Mouse (Mus musculus): ENCODE measurements around the gene Fam169b.
"Not testable (repeated sequence)": the region's sequence is repeated elsewhere in the genome, so short reads cannot be mapped to it uniquely, and the experiment has no call there.

Fam169b gene

DNA sequence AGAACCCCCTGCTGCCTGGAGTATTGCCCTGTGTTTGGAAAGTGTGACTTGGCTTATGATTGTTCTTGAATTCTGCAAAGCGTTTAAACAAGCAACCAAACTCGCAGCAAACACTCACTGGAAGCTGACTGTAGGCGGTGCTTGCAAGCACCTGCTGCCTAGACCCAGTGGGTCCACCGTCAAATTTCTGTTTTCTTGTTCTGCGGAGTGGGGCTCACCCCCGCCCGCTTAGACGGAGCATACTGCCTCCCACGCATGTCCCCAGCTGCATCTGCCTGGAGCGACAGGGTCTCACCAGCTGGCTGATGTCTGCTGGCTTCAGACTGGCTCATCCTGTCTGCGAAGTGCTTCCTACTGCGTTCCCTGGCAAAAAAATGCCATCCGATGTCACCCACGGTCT, 9.1 kb upstream of the Fam169b start:
- peak; percentile 94 for DNase-seq

DNA sequence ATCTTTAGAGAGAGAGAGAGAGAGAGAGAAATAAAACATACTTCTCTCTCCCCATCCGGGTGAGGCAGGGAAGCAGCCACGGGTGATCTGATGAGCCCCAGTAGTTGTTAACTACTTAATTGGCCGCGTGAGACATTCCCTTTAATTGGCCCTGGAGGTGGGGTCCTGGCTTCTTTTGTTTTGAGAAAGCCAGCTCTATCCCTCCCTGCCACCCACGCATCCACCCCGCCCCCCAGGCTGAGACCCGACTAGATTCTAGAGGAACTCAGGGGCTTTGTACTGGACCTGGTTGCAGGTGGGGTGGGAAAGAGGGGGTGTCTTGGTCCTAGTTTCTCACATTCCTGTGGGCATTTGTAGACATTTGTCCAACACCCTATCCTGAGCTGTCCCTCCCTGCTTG, 8.2 kb upstream of the Fam169b start:
- no peak for DNase-seq

DNA sequence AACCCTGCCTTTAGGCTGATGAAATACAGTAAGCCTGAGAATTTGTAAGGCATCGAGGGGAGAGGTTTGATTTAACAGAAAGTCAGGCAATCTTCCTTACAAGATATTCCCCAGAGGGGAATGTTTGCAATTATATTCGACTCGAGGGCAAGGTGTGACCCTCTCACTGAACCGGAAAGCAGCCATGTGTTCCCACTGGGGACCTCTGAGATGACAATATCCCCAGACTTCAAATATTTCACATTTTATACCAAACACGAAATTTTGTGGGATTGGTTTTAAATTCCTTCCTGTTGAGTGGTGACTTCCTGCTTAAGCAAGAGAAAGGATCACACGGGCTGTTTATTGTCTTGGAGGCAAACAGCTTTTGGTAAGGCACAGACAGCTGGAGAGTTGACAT, 6.9 kb upstream of the Fam169b start:
- DNase-seq, result no peak

DNA sequence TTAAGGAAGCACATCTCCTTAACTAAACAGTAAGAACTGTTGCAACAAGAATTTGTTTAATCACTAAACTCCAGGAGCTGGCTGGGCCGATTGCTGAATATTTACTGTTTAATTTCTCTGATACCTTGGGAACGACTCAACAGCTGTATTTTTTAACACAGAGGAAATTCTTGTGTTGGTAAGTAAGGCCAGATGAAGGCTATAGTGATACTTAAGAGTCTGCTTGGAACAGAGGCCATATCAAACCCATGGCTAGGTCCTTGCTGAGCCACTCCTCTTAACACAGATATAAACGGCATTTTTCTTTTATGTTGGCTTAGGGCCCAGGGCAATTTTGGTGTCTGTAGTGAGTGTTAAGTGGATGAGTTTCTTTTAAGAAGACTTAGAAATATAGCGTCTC, 3.1 kb upstream of the Fam169b start:
- no peak for DNase-seq

DNA sequence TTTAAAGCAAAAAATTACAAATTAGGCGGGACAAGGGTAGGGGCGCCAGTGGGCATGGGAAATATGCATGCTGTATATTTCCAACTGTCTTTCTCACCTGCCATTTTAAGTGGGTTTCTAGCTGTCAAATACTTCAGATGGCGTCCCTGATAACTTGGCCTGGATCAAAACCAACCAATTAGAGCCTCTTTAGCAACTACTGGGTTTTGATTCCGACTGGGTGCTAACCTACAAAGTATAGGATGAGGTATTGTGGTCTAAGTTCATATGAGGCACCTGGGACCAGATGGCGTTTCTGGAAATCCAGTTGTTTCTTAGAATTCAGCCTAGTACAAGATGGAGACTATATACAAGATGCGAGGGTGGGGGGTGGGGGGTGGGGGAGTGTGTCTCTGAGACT, 1.8 kb upstream of the Fam169b start:
- no peak for DNase-seq

DNA sequence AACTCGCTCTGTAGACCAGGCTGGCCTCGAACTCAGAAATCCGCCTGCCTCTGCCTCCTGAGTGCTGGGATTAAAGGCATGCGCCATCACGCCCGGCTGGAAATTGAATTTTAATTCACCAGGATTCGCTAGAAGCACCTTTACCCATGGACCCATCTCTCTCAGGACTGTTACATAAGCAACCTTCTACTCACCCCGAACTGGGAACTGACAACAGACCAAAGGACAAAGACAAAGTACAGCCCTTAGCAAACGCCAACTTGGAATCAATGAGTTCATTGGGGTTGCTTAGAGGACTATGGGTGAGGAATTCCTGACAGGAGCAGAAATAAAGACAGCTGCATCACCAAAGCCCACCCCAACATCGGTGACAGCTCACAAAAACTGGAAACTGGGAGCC, 1.0 kb upstream of the Fam169b start:
- no peak for DNase-seq

DNA sequence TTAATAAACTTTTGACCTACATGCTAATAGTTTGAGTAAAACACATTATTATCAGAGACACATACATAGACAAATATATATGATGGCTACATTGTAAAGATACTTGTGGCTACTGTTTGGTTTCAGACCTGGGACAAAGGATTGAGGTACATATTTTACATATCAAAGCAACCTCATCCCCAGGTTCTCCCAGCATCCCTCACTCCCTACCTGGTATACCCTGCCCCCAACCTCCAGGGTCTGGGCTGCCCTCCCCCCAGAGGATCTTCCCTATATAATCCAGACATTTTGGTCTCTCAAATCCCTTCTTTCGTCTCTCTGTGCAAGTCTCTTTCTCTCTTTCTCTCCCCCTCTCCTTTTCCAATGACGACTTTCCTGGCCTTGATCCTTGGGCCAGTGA, 579 bp downstream of the Fam169b start:
- no peak for DNase-seq

DNA sequence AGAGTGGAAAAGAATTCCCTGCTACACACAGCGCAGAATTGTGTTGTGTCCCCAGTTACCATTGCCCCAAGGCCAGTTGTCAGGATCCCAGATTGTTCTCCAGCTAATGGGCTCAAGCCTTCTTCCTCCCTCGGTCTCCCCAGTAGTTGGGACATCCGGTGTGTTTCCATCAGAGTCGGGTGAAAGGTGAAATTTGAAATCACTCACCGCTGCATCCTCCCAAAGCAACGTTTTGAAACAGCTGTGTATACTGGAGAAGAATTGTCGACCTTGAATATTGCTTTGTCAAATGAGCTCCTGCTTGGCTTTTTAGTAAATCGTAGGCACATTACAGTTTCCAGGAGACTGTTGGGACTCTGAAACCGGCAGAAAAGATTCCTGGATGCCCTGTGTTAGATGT, 1.3 kb downstream of the Fam169b start:
- no peak for DNase-seq

DNA sequence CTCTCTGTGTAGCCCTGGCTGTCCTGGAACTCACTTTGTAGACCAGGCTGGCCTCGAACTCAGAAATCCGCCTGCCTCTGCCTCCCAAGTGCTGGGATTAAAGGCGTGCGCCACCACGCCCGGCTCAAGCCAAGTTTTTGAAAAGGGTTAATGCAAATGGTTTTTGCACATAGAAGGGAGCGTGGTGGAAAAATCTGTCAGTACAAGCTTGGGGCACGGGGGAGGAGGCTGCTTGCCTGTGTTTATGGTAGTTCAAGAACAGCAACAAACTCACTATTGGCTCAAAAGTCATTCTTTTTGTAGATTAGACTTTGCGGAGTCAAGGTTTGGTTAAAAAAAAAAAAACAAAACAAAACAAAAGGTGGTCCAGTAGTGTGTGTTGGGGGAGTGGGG, 1.8 kb downstream of the Fam169b start:
- DNase-seq, result not testable (repeated sequence)

DNA sequence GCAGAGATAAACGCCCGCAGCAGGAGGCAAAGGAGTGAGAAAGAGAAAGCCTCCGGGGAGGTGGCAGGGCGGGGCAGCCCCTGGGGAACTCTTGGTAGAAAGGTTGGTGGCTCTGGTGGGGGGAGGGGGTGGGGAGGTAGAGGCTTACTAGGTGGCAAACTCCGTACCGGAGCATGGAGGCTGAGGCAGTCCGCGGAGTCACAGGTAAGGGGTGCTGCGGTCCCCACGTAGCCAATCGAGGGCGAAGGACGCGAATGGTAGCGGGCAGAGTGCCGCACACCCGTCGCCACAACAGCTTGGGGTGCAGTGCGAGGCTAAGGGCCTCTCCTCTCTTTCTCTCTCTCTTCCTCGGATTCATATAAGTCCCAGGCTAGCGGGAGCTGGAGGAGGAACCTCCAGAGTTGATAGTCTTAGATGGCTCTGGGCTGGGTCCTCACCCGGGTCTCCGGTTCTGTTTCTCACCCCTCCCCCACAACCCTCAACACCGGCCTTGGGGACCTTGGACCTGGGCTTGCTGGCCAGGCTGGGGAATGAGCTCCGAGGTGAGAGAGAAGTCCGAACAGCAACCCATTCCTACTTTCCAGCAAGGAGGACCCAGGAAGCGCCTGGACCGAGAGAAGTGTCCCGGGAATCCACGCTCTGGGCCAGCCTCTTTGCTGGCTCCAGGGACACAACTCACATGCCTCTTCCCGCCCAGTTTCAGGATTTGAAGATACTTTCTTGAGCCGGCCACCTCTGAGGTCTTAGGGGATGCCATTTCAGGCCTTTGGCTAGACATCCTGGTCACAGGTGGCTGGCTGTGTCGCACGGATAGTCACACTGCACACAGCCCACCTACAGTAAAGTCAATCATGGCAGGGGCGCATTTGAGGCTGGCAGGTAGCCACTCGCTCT, 2.4 kb downstream of the Fam169b start:
- no peak for DNase-seq

DNA sequence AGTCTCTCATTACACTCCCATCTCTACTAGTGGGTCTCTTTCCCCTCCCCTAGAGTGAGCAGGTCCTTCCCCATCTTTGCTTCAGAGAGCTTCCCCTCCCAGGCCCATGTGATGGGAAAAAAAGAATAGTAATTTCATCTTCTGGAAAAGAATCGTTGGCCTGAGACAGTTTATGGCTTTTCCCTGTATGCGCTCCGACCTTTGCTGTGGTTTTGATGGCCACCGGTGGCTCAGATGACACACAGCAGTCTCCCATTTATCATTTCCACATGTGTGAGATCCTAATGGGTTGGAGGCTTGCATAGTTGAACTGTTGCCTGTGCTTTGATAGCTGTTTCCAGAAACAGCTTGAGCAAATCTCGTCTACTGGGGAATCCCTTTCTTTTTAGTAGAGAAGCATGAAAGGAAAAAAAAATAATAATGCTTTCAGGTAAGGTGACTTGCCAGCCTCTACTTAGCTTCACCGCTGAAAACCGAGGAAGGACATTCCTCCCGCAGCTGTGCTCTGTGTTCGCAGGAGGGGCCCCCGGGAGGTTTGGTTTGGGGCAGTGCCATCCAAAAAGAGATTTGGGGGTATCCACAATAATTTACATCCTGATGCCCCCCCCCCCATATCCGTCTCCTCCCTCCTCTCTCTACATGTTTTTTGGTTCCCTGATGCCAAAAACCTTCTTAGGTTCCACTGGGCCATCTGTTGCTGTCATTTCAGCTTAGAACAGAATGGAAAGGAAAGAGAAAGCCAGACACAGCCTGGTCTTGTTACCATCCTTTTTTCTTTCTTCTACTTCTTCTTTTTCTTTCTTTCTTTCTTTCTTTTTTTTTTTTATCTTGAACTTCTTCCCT, 3.6 kb downstream of the Fam169b start:
- no peak for DNase-seq

DNA sequence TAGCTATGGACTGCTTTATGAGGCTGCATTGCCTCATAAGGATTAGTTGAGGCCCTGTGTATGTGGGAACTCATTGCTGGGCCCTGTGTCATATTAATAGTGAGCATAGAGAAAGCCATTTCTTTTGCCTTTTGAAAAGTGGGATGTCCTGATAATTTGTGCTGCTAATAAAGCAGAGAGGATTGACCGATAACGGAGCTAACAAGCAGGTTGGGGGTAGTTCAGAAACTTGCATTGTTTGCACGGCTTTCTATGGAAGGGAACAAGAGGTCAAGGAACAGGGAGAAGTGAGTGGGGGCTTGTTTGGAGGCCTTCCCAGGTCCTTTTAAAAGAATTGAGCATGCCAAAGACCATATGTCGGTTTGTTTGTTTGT, 4.2 kb downstream of the Fam169b start:
- DNase-seq, result no peak

DNA sequence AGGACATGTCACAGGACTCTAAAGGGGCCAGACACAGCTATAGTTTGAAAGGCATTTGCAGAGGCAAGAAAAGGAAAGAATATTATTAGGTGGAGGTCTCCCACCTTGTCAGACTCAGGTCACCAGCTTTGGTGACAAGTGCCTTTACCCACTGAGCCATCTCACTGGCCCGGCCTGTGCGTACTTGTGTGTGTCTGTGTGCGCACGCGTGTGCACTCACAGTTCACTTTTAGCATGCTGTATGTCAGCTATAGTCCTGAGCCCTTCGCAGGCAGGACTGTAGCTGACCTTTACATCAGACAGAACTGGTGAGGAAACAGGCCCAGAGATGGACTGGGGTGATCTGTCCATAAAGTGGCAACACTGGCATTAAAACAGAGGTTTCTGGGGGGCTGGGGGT, 4.7 kb downstream of the Fam169b start:
- DNase-seq, result no peak

DNA sequence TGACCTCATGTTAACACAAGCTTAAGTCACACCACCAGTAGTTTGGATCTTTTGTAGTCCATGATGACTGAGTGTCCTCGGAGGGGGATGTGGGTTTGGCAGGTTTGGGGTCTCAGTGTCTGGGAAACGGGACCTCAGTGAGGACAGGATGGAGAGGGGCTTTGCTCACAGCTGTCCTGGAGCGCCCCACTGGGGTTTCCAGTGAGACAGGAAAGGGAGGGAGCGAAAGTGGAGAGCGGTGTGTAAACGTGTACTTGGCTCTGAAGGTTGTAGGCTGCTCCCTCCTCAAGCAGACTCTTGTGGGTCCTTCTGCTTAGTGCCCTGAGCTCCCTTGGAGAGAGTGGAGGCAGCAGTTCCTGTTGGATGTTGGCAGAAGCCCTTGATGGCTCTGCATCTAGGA, 5.3 kb downstream of the Fam169b start:
- DNase-seq, result no peak

DNA sequence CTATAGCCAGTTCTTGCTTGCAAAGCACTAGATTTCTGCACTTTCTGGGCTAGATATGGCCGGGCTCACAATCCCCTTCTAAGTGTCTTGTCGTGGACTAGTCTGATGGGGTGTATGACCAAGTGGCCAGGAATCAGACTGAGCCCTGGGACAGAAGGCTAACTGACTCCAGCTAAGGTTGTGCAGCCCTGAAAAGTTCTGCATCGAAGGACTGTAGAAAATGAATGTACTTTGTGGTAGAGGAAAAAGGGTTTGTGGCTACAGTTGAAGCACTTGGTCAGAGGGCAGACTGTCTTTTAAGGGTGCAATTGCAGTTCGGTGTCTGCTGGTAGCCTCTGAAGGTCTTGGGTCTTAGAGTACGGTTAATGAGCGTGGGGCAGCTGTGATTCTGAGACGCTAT, 5.8 kb downstream of the Fam169b start:
- DNase-seq, result no peak

DNA sequence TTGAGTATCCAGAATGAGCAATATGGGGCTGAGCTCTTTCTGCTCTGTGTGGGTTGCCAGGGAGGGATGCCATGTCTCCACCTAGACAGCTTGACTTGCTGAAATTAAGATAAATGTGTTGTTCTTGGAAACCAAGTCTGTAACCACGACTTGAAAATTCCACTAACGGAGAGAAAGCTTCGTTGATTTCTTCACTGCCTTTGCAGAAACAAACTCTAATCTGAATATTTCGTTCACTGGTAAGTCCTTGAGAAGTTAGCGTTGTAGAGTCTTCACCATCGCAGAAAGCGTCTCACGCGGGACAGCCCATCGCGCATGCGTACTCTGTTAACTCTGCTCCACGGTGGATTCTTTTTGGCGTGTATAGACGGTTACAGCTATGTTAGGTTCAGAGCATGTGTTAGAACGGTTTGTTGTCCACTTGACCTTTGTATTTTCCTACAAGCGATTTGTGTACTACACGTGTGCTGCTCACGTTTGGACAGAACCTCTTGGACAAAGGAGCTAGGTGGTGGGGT, 6.8 kb downstream of the Fam169b start:
- DNase-seq, result no peak

DNA sequence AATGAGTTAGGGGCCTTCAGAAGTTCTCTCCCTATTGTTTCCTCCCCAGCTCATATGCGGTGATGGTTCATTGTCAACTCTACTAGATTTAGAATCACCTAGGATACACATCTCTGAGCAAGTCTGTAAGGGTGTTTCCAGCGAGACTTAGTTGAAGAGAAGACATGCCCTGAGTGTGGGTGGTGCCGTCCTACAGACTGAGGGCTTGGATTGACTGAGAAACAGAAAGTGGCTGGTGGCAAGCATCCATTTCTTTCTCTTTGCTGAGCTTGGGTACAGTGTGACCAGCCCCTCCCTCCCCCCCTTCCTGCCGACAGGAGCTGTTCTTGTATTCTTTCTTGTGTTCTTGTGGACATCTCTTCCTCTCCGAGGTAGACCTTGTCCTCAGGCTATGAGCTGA, 7.7 kb downstream of the Fam169b start:
- DNase-seq, result no peak

DNA sequence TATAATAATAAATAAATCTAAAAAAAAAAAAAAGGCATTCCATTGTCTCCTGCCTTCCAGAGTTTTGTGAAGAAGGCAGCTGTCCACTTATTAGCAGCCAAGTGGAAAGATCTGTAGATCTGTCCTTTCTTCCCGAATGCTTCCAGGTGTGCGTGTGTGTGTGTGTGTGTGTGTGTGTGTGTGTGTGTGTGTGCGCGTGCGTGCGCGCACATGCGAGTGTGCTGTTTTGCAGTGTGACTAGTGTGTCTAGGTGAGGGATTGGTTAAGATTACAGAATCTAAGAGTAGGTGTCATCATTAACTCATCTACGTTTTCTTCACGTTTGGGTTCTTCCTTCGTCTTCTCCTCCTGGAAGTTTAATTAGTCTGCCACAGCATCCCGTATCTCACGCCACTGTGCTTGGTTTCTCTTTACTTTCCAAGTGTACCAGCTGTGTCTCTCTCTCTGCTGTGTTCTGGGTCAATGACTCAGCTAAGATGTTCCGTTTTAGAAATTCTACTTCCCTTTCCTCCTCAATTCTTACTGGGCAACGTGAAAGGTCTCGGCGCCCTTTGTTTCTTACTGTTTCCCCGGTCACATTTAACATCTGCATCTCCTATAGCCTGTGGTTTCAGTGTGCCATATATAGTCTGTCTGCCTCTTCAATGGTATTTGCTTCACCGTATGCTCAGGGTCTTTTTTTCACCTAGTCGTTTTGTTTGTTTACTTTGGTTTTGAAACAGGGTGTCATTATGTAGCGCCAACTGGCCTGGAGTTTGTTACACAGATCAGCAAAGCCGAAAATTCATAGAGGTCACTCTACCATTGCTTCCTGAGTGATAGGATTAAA, 8.9 kb downstream of the Fam169b start:
- no peak for DNase-seq

DNA sequence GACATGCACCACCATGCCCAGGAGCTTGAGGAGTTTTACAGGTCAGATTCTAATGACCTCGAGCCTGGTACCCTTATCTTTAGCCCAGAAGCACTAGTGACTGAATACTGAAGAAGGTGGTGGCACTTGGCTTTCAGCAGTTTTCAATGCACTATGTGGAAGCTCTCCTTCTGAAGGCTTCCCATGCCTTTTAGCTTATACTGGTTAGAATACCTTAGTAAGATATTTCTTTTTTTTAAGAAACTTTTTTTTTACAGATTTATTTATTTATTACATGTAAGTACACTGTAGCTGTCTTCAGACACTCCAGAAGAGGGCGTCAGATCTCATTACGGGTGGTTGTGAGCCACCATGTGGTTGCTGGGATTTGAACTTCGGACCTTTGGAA, 9.5 kb downstream of the Fam169b start:
- not testable (repeated sequence) for DNase-seq

DNA sequence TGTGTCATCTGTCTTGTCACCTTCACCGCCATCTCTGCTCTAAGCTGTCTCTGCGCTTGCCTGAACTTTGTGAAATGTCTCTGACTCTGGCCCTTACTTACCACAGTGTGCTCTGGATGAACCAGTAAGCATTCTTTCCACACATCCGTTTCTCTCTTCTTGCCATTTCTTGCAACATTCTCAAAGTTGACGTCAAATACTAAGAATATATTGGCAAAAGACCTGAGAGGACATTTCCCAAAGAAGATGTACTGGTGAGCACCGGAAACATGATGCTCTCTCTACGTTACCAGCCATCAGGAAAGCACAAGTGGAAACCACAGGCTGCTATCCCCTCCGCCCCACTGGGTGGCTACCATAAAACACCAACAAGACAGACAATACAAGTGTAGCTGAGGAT, 10.1 kb downstream of the Fam169b start:
- DNase-seq, result no peak

DNA sequence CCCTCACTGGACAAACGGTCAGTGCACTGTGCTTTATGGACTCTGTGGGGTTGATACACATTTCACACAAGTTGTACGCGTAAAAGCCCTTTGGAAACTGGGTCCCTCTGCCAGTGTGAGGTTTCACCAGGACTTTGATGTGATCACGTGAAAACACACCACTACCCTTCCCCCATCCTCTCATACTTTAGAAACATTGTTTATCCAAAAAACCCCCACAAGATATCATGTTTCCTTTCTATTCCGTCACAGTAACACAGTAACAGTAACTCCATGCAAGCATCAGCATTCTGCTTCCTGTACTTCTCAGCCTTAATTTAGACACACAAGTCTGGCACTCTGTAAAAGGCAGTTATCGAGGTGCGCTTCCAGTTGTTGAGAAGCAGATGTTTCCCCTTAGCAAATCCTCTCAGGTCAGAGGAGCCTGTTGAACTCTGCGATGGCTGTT, 12.2 kb downstream of the Fam169b start:
- DNase-seq, result no peak

DNA sequence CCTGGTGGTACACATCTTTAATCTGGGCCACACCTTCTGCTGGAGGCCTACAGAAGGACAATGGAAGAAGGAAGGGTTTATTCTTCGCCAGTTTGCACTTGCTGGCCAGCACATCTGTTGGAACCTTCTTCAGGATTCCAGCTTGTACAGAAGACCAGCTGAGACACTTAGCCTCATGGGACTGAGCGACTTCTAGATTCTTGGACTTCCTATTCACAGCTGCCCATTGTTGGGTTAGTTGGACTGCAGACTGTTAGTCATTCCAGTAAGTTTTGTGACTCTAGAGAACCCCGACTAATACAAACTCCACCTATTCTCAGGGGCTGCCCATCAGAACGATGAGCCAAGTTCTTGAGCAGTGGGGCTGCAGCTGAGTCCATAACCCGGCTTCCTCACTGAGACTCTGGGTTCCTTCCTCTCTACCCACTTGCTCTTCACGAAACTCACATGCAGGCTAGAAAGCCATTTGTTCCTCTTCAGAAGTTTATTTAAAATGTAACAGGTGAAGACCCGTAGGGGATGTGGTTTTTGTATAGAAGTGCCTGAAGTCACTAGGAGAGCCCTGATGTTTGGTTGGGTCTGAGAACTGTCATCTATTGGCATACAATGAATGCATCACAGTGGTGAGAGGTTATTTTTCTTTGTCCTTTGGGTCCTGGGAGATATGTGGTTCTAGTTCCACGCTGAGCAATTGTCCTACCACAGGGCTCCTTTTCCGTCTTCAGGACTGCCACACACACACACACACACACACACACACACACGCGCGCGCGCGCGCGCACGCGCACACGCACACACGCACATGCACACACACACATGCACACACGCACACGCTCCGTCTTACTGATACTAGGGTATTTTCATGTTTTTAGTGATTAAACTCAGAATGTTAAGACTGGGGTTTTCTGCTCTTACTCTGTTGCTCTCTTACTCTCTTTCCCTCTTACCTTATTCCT, 13.2 kb downstream of the Fam169b start:
- DNase-seq, result peak; percentile 94

All from heart, adult 11 months (tissue).